Mouse (Mus musculus) ES-E14 (cell line): Measurements from ENCODE around the gene Armc7. TPM values are rescaled to one million over a fixed set of nuclear protein-coding genes. Genes with fewer than 3 reads are reported as not detected.
A peak's percentile ranks its signal among the peaks of the same experiment; 100 is the strongest.

Experiments
- DNase-seq: peaks from one replicate; pipeline ENCODE4 v3.0.0-alpha.2; 2013; ENCODE audit warnings: low read depth, low spot score
- H3K27ac ChIP-seq: 2 replicates; pipeline ENCODE4 v1.5.1; 2012; ENCODE audit warnings: low read depth, mild to moderate bottlenecking, low read length, moderate library complexity, mixed read lengths; ENCODE audit not compliant: poor library complexity, insufficient read depth, severe bottlenecking
- H3K36me3 ChIP-seq: 2 replicates; pipeline ENCODE4 v1.6.1; 2012; ENCODE audit warnings: mild to moderate bottlenecking, low read length, moderate library complexity, mixed read lengths; ENCODE audit not compliant: control insufficient read depth, poor library complexity, insufficient read depth, severe bottlenecking
- H3K4me1 ChIP-seq, 2 experiments: fragments of 150-350 bp in 1 of 2; sonication (generic) in 1 of 2; 2 replicates each; pipeline ENCODE4 v1.6.1; 2012; ENCODE audit warnings: low read length in 2 of 2, mild to moderate bottlenecking in 1 of 2, mixed read lengths in 1 of 2; ENCODE audit not compliant: control insufficient read depth in 2 of 2, insufficient read depth in 2 of 2, poor library complexity in 1 of 2
- H3K4me3 ChIP-seq, 2 experiments: fragments of 150-350 bp in 1 of 2; sonication (generic) in 1 of 2; 2 replicates each; pipeline ENCODE4 v1.5.1; 2012; ENCODE audit warnings: low read length in 2 of 2, low read depth in 1 of 2, mild to moderate bottlenecking in 1 of 2, mixed read lengths in 1 of 2; ENCODE audit not compliant: insufficient read depth in 1 of 2, poor library complexity in 1 of 2, severe bottlenecking in 1 of 2
- H3K9ac ChIP-seq: 2 replicates; pipeline ENCODE4 v1.6.1; 2012; ENCODE audit warnings: low read depth, mild to moderate bottlenecking, low read length, mixed read lengths; ENCODE audit not compliant: poor library complexity, insufficient read depth, severe bottlenecking
- H3K9me3 ChIP-seq: fragments of 150-350 bp; sonication (generic); 2 replicates; pipeline ENCODE4 v1.6.1; 2012; ENCODE audit warnings: low read depth, mild to moderate bottlenecking, low read length; ENCODE audit not compliant: control insufficient read depth, insufficient read depth
- CHD2 ChIP-seq: IDR thresholded peaks from 2 replicates; pipeline ENCODE4 v1.6.1; 2014; ENCODE audit warnings: mild to moderate bottlenecking, low read depth, low read length, inconsistent platforms
- HCFC1 ChIP-seq: IDR thresholded peaks from 2 replicates; pipeline ENCODE4 v1.6.1; 2012; ENCODE audit warnings: low read length, inconsistent platforms, borderline replicate concordance; ENCODE audit not compliant: insufficient read depth
- MAFK ChIP-seq: IDR thresholded peaks from 2 replicates; pipeline ENCODE4 v1.6.1; 2014; ENCODE audit warnings: mild to moderate bottlenecking, low read depth, low read length, inconsistent platforms; ENCODE audit not compliant: insufficient read depth
- ZC3H11A ChIP-seq: IDR thresholded peaks from 2 replicates; pipeline ENCODE4 v1.6.1; 2012; ENCODE audit warnings: low read depth, mild to moderate bottlenecking, inconsistent platforms, low read length, borderline replicate concordance
- ZNF384 ChIP-seq: IDR thresholded peaks from 2 replicates; pipeline ENCODE4 v1.6.1; 2012; ENCODE audit warnings: low read depth, low read length, inconsistent platforms
- in situ Hi-C, 2 experiments: fragments of 600-800 bp; cut with MboI; formaldehyde crosslinking; loops; one replicate each; pipeline ENCODE4 v1.15.1; 2025; ENCODE audit warnings: low sequenced_read_pairs in 2 of 2, inconsistent platforms in 1 of 2; ENCODE audit not compliant: unreplicated experiment in 2 of 2
- total RNA-seq: library from RNA; depleted of rRNA; stranded (reverse); fragments of 300-350 nt; gene quantifications from 2 replicates; pipeline ENCODE4 v1.2.3, GENCODE M21; 2012

The Armc7 gene
- total RNA-seq, 1 experiment, result 4.8 TPM

- TF ChIP-seq ZNF384, result no peak
- TF ChIP-seq ZC3H11A, result no peak
- TF ChIP-seq MAFK, result no peak
- TF ChIP-seq CHD2, result no peak
- TF ChIP-seq HCFC1, result no peak
- H3K4me3 ChIP-seq, result no peak overlapping the region
- H3K27ac ChIP-seq, result no peak overlapping the region
- no peaks in the 10 kb centered on the region for H3K9me3 ChIP-seq
- no peak overlapping the region for H3K9ac ChIP-seq
- in situ Hi-C loops, result no loop called here
- H3K36me3 ChIP-seq, result peaks cover 24% of the 10 kb centered on the region; the same call in 1 of the 2 replicates
- H3K4me1 ChIP-seq, result peaks cover 4 to 6% of the 10 kb centered on the region in 2 experiments; a peak in 2 of 4 replicates
- no peak for DNase-seq
Observed at GRCm38 (mm10) chr11:115430561-115430960, 44.9 kb upstream of the Armc7 start.

- TF ChIP-seq HCFC1 (no peak), ZNF384 (no peak)
- Histone ChIP-seq H3K27ac (no peak overlapping the region), H3K9me3 (no peaks in the 10 kb centered on the region), H3K4me3 (no peak overlapping the region), H3K9ac (no peak overlapping the region), H3K36me3 (peaks cover 24% of the 10 kb centered on the region; the same call in 1 of the 2 replicates), H3K4me1 (peaks cover 5% of the 10 kb centered on the region in 2 experiments; a peak in 2 of 4 replicates)
- DNase-seq, result no peak
- in situ Hi-C loops, result no loop called here
Observed at GRCm38 (mm10) chr11:115432814-115433213, 42.7 kb upstream of the Armc7 start.

- no peak overlapping the region for H3K4me3 ChIP-seq
- no peak overlapping the region for H3K27ac ChIP-seq
- in situ Hi-C loops, result no loop called here
- H3K9me3 ChIP-seq, result no peaks in the 10 kb centered on the region
- H3K4me1 ChIP-seq, result peaks cover 2 to 3% of the 10 kb centered on the region in 2 experiments; a peak in 1 of 4 replicates
- no peak overlapping the region for H3K9ac ChIP-seq
- TF ChIP-seq ZNF384 (no peak), MAFK (no peak), CHD2 (no peak), HCFC1 (no peak), ZC3H11A (no peak)
- peaks cover 23% of the 10 kb centered on the region; the same call in 1 of the 2 replicates for H3K36me3 ChIP-seq
- DNase-seq, result no peak
Observed at GRCm38 (mm10) chr11:115433342-115433741, 42.1 kb upstream of the Armc7 start.

GRCm38 (mm10) chr11:115435596-115436337, 39.7 kb upstream of the Armc7 start:
- in situ Hi-C loops, result no loop called here
- Histone ChIP-seq H3K27ac (no peak overlapping the region), H3K9me3 (no peaks in the 10 kb centered on the region), H3K4me3 (peak overlapping the region; percentile 20 to 47), H3K9ac (peak overlapping the region; percentile 67), H3K36me3 (peaks cover 7% of the 10 kb centered on the region; the same call in 1 of the 2 replicates), H3K4me1 (peaks cover 2 to 3% of the 10 kb centered on the region in 2 experiments; a peak in 1 of 4 replicates)
- no peak for DNase-seq
- TF ChIP-seq ZC3H11A (no peak), ZNF384 (no peak), HCFC1 (no peak), MAFK (no peak), CHD2 (no peak)
